Mouse (Mus musculus) lung, adult 2 months (tissue): Measurements from ENCODE around the gene Gm11938. TPM values are rescaled to one million over a fixed set of nuclear protein-coding genes. Genes with fewer than 3 reads are reported as not detected.

Experiments
- DNase-seq: peaks from one replicate; pipeline ENCODE4 v3.0.0; 2022
- H3K4me1 ChIP-seq: fragments of 200-500 bp; 2 replicates; pipeline ENCODE4 v1.6.1; 2011; ENCODE audit warnings: low read length; ENCODE audit not compliant: control insufficient read depth, insufficient read depth
- H3K4me3 ChIP-seq: fragments of 200-500 bp; replicated peaks from 2 replicates; pipeline ENCODE3; 2011; ENCODE audit warnings: low read depth, mild to moderate bottlenecking, control low read depth, low read length; ENCODE audit errors: extremely low read depth
- CTCF ChIP-seq: fragments of 200-500 bp; IDR thresholded peaks from 2 replicates; pipeline ENCODE4 v1.5.1; 2011; ENCODE audit warnings: mild to moderate bottlenecking, low read length, control low read depth; ENCODE audit not compliant: insufficient read depth
- POLR2A ChIP-seq: fragments of 200-500 bp; IDR thresholded peaks from 2 replicates; pipeline ENCODE4 v1.6.1; 2011; ENCODE audit warnings: low read depth, mild to moderate bottlenecking, control low read depth, low read length, borderline replicate concordance; ENCODE audit errors: extremely low read depth
- WGBS: fragments of 180-500 bp; shearing (Covaris S2); methylation state at CpG from one replicate; pipeline ENCODE4 v1.1.7; 2018; 5-methylcytosine and 5-hydroxymethylcytosine counted together
- polyA plus RNA-seq: library from polyadenylated mRNA; depleted of rRNA; stranded (reverse); fragments of >200 nt; gene quantifications from 2 replicates; pipeline ENCODE4 v1.2.3, GENCODE M21; 2012; rRNA removed

The Gm11938 gene
- polyA plus RNA-seq, 1 experiment = not detected

DNA sequence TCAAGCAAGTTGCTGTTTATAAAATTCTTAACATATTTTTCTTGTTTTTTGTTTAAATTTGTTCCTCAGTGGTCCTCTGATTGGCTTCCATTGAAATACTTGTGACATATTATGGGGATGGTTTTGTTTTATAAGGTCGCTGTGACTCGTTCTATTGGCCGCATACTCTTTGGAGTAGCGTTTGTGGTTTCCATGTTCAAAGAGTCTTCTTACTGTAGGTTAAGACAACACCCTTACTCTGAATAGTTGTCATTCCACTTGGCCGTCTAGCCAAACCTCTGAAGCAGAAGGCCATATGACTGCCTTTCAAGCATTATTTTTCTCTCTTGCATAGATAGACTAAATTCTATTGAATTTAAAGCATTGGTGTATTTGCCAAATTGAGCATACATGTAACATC lies 22.1 kb downstream of the Gm11938 start:
- no peak for DNase-seq
- H3K4me3 ChIP-seq = no peak overlapping the region

DNA sequence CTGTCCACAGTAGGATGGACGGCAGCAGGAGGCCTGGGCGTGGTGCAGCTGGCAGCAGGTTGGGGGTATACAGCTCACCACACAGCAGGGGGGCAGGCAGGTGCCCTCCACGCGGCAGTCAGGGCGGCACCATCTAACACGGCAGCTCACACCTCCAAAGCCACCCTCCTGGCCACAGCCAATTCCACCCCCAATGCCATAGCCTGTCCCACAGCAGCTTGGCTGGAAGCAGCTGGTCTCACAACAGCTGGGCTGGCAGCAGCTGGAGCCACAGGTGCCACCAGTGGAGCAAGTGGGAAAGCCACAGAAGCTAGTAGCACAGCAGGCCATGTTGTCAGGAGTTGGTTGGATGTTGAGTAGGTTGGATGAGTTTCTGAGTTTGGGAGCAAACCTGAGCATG lies 22.5 kb downstream of the Gm11938 start, which contains the start of gene Krtap1-5:
TSS of gene Krtap1-5 (minus strand) at position 381 of the 400 bp plus-strand sequence.
- no peaks in the 10 kb centered on the region for H3K4me1 ChIP-seq
- H3K4me3 ChIP-seq = no peak within 1 kb of the TSS
- WGBS = 72% methylated on average over 6 of the region's 6 CpGs
- no peak for DNase-seq
- TF ChIP-seq CTCF = no peak

More for the DNA sequence above, 22.1 kb downstream of the Gm11938 start:
- H3K4me1 ChIP-seq = no peaks in the 10 kb centered on the region
- TF ChIP-seq POLR2A = no peak
- TF ChIP-seq CTCF = no peak
- 79% methylated on average over 5 of the region's 5 CpGs for WGBS

DNA sequence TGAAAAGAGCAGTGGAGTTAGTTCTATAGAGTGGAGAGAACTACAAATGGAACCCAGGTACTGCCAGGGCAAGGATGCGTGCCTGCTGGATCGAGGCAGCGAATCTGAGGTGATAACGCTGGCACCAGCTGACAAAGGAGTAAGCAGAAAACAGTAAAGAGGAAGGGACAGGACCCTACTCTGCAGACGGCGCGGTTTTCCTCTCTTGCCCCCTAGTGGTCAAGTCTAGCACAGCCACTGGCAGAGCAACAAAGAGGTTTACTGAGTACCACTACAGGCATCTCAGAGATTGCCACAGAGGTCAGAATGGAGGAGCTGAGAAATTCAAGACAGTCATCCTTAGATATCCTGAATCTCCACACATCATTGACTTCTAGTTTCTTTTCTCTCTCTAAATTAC lies 29.0 kb downstream of the Gm11938 start:
- no peak overlapping the region for H3K4me3 ChIP-seq

DNA sequence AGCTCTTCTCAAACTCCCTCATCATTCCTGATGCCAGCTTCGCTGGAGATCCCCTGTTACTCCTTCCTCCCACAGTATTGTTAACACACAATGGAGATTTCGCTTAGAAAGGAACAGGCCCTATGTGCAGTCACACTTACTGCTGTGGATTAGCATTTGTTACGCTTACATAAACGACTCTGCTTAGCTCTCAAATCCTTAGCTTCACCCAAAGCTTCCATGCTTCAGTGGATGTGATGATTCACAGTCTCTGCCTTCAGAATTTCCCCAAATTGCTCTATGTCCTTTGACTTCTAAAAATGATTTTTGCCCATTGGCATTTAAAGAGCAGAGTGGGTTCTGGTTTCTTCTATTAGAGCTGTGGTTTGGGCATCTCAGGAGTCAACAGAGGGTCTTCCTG lies 29.9 kb downstream of the Gm11938 start:
- WGBS = 68% methylated on average over 4 of the region's 4 CpGs
- Histone ChIP-seq H3K4me1 (no peaks in the 10 kb centered on the region), H3K4me3 (no peak overlapping the region)
- no peak for DNase-seq
- no peak for TF ChIP-seq CTCF
- TF ChIP-seq POLR2A = no peak

More for the DNA sequence above, 29.0 kb downstream of the Gm11938 start:
- peak; percentile 72 for DNase-seq
- no peaks in the 10 kb centered on the region for H3K4me1 ChIP-seq
- 0% methylated on average over 7 of the region's 7 CpGs for WGBS
- TF ChIP-seq POLR2A (no peak), CTCF (peak; percentile 71)

GRCm38 (mm10) chr11:99566530-99566929 lies 36.6 kb downstream of the Gm11938 start, which contains the start of gene Krtap3-1:
Gene Krtap3-1, minus strand, starts transcription at chr11:99566630.
- H3K4me3 ChIP-seq = no peak within 1 kb of the TSS
- H3K4me1 ChIP-seq = no peaks in the 10 kb centered on the region
- no peak for TF ChIP-seq POLR2A
- 95% methylated on average over 7 of the region's 7 CpGs for WGBS
- DNase-seq = no peak

GRCm38 (mm10) chr11:99562580-99562979 lies 40.5 kb downstream of the Gm11938 start:
- Histone ChIP-seq H3K4me1 (no peaks in the 10 kb centered on the region), H3K4me3 (no peak overlapping the region)
- no peak for DNase-seq
- 76% methylated on average over 6 of the region's 6 CpGs for WGBS
- no peak for TF ChIP-seq POLR2A
- TF ChIP-seq CTCF = no peak

- no peak for DNase-seq
- TF ChIP-seq POLR2A = no peak
- TF ChIP-seq CTCF = no peak
- Histone ChIP-seq H3K4me1 (no peaks in the 10 kb centered on the region), H3K4me3 (no peak within 1 kb of the TSS)
- 80% methylated on average over 9 of the region's 9 CpGs for WGBS
Observed at GRCm38 (mm10) chr11:99559366-99559765, 43.7 kb downstream of the Gm11938 start, which contains the start of gene Gm11939. Gene Gm11939, minus strand, starts transcription at chr11:99559466.

DNA sequence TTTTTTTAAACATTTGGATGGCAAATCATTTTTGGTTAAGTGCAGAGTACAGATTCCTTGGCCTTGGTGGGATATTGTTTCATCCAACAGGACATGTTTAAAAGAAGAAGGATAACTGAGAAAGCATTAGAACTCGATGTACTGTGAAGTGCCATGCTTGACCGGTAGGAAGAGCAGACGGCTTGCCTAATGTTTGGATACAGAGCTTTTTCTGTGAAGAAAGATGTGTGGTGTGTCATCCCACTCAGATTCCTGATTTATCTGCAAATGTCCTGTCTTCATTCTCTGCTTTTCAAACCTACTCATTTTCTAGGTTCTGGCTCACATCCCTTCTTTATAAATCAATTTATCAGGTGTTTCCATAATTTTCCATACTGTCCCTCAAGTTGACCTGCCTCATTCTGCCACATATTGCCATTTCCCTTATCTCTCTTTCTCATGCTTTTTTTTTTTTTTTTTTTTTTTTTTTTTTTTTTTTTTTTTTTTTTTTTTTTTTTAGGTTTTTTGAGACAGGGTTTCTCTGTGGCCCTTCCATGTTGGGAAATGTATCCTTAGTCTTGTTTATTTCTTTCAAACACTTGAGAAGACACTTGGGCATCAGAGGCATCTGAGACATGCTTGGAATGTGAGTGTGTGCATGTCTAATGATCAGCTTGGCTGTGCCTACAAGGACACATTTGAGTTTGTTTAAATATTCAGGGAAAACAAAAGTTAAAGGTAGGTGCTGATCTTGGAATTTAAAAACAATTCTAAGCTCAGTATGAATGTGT lies 44.9 kb downstream of the Gm11938 start:
- no peak overlapping the region for H3K4me3 ChIP-seq
- no peaks in the 10 kb centered on the region for H3K4me1 ChIP-seq
- WGBS = 60% methylated on average over 3 of the region's 3 CpGs
- DNase-seq = no peak
- no peak for TF ChIP-seq CTCF
- no peak for TF ChIP-seq POLR2A

DNA sequence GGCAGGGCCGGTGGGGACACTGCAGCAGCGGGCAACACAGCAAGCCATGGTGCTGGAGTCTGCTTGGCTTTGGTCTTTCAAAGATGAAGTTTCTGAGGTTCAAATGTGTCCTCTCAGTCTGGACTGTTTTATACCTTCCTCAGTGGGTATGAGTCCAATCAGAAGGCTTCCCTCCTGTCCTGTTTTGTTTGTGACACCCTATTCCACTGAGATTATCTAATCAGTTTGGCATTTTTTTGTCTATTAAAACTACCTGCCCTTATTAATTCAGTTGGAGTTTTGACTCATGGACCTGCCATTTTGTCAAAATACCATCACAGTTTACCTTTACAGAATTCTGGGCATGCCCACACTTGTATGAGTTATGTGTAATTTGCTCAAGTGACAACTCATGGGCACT lies 46.4 kb downstream of the Gm11938 start, which contains the start of gene Krtap3-2:
TSS of gene Krtap3-2 (minus strand) at position 101 of the 400 bp plus-strand sequence.
- Histone ChIP-seq H3K4me3 (no peak within 1 kb of the TSS), H3K4me1 (no peaks in the 10 kb centered on the region)
- DNase-seq = no peak
- TF ChIP-seq CTCF (no peak), POLR2A (no peak)
- 66% methylated on average over 2 of the region's 2 CpGs for WGBS

- DNase-seq = no peak
- H3K4me1 ChIP-seq = no peaks in the 10 kb centered on the region
- TF ChIP-seq POLR2A (no peak), CTCF (no peak)
- WGBS = 87% methylated on average over 2 of the region's 2 CpGs
- H3K4me3 ChIP-seq = no peak overlapping the region
Observed at GRCm38 (mm10) chr11:99556195-99556594, 46.9 kb downstream of the Gm11938 start.

Other genes starting within 250 kb of the Gm11938 start
- 0.11 and 0.15 TPM in 2 replicates for gene Krt28, start 228.4 kb downstream of the Gm11938 start, polyA plus RNA-seq
- 1.0 and 1.1 TPM in 2 replicates for gene Krt10, start 213.9 kb downstream of the Gm11938 start, polyA plus RNA-seq
- 0.06 TPM in 1 of 2 replicates, not detected in the other for gene Krt12, start 181.0 kb downstream of the Gm11938 start, polyA plus RNA-seq
- gene Krt20, start 165.2 kb downstream of the Gm11938 start, polyA plus RNA-seq = 0.72 TPM in 1 of 2 replicates, not detected in the other
- 20.2 and 26.1 TPM in 2 replicates for gene Krt23, start 110.2 kb downstream of the Gm11938 start, polyA plus RNA-seq
- not detected in 2 replicates for gene Krt39, start 82.0 kb downstream of the Gm11938 start, polyA plus RNA-seq
- not detected in 2 replicates for gene Krt40, start 60.1 kb downstream of the Gm11938 start, polyA plus RNA-seq
- 1.2 TPM in 1 of 2 replicates, not detected in the other for gene Krtap3-3, start 52.4 kb downstream of the Gm11938 start, polyA plus RNA-seq
- 8.7 TPM in 1 of 2 replicates, not detected in the other for gene Krtap3-2, start 46.5 kb downstream of the Gm11938 start, polyA plus RNA-seq
- gene Gm11939, start 43.8 kb downstream of the Gm11938 start, polyA plus RNA-seq = not detected in 2 replicates
- gene Krtap3-1, start 36.7 kb downstream of the Gm11938 start, polyA plus RNA-seq = not detected in 2 replicates
- gene Krtap1-5, start 22.3 kb downstream of the Gm11938 start, polyA plus RNA-seq = not detected in 2 replicates
- not detected in 2 replicates for gene Krtap1-4, start 19.7 kb downstream of the Gm11938 start, polyA plus RNA-seq
- not detected in 2 replicates for gene Krtap1-3, start 12.0 kb downstream of the Gm11938 start, polyA plus RNA-seq
- not detected in 2 replicates for gene Krtap9-3, start 5.2 kb downstream of the Gm11938 start, polyA plus RNA-seq
- not detected in 2 replicates for gene Gm11937, start 6.9 kb upstream of the Gm11938 start, polyA plus RNA-seq
- gene Krtap2-4, start 11.5 kb upstream of the Gm11938 start, polyA plus RNA-seq = not detected in 2 replicates
- gene Gm11562, start 17.1 kb upstream of the Gm11938 start, polyA plus RNA-seq = not detected in 2 replicates
- not detected in 2 replicates for gene Krtap4-1, start 24.9 kb upstream of the Gm11938 start, polyA plus RNA-seq
- not detected in 2 replicates for gene Krtap4-2, start 31.8 kb upstream of the Gm11938 start, polyA plus RNA-seq
- gene Krtap4-7, start 40.8 kb upstream of the Gm11938 start, polyA plus RNA-seq = not detected in 2 replicates
- not detected in 2 replicates for gene Gm11555, start 46.9 kb upstream of the Gm11938 start, polyA plus RNA-seq
- gene Gm11563, start 55.7 kb upstream of the Gm11938 start, polyA plus RNA-seq = not detected in 2 replicates
- gene Krtap4-6, start 62.7 kb upstream of the Gm11938 start, polyA plus RNA-seq = not detected in 2 replicates
- not detected in 2 replicates for gene Gm14190, start 87.4 kb upstream of the Gm11938 start, polyA plus RNA-seq
- gene Gm14180, start 131.0 kb upstream of the Gm11938 start, polyA plus RNA-seq = not detected in 2 replicates
- gene Gm11595, start 169.6 kb upstream of the Gm11938 start, polyA plus RNA-seq = not detected in 2 replicates
- not detected in 2 replicates for gene Krtap4-8, start 177.4 kb upstream of the Gm11938 start, polyA plus RNA-seq
- not detected in 2 replicates for gene Krtap4-9, start 181.9 kb upstream of the Gm11938 start, polyA plus RNA-seq
- gene Gm11596, start 190.2 kb upstream of the Gm11938 start, polyA plus RNA-seq = not detected in 2 replicates
- gene Gm11569, start 195.6 kb upstream of the Gm11938 start, polyA plus RNA-seq = not detected in 2 replicates
- not detected in 2 replicates for gene Gm11554, start 201.1 kb upstream of the Gm11938 start, polyA plus RNA-seq
- gene Krtap4-13, start 206.6 kb upstream of the Gm11938 start, polyA plus RNA-seq = not detected in 2 replicates
- not detected in 2 replicates for gene Gm11564, start 212.4 kb upstream of the Gm11938 start, polyA plus RNA-seq
- gene 2300003K06Rik, start 234.8 kb upstream of the Gm11938 start, polyA plus RNA-seq = not detected in 2 replicates
- not detected in 2 replicates for gene Krtap4-16, start 248.3 kb upstream of the Gm11938 start, polyA plus RNA-seq